8 mouse cellular contexts compared by ENCODE assay signal in genomic region chr7:67647277-67647676, GRCm38 (mm10). TPM values are rescaled to one million over a fixed set of nuclear protein-coding genes. Genes with fewer than 3 reads are reported as not detected.
DNase-seq lines count a peak whose midpoint lies in the region; ATAC-seq and TF ChIP-seq lines count a peak whose summit lies in the region.

Ttc23 (plus strand) TSS chr7:67647410.

- peak within 1 kb of the TSS; percentile 80 for H3K4me2 ChIP-seq in hindbrain, embryonic 16.5 days (ENCODE audit: low read length)

- TF ChIP-seq POLR2A in bone marrow, adult 2 months (IDR thresholded peaks at IDR 0.05; ENCODE audit: borderline replicate concordance, control insufficient read depth, low read depth, low read length), result no peak
- no peak for TF ChIP-seq POLR2A in cerebellum, adult 2 months (IDR thresholded peaks at IDR 0.05; ENCODE audit: borderline replicate concordance, insufficient read depth, low read length)

- ATAC-seq in hindbrain, embryonic 16.5 days, result no peak
- no peak for ATAC-seq in erythroid progenitor cell, adult 5-6 weeks (replicated peaks; ENCODE audit: low FRiP score, poor library complexity, severe bottlenecking)

- H3K27me3 ChIP-seq in hindbrain, embryonic 16.5 days (replicated peaks; ENCODE audit: control insufficient read depth, insufficient read depth, low read length), result no peaks in the 10 kb centered on the region
- no peaks in the 10 kb centered on the region for H3K27me3 ChIP-seq in cerebellum, adult 2 months (ENCODE audit: control insufficient read depth, insufficient read depth, low read length)

- peaks cover 1% of the 10 kb centered on the region; the same call in 1 of the 2 replicates for H3K4me1 ChIP-seq in bone marrow, adult 2 months (ENCODE audit: control insufficient read depth, insufficient read depth, low read length)
- peaks cover 19% of the 10 kb centered on the region for H3K4me1 ChIP-seq in hindbrain, embryonic 16.5 days (ENCODE audit: control insufficient read depth, insufficient read depth, low read depth, low read length)
- no peaks in the 10 kb centered on the region; the same call in 1 of the 2 replicates for H3K4me1 ChIP-seq in cerebellum, adult 2 months (ENCODE audit: control insufficient read depth, insufficient read depth, low read length)

- H3K27ac ChIP-seq in bone marrow, adult 2 months (ENCODE audit: control insufficient read depth, insufficient read depth, low read depth, low read length, poor library complexity), result no peak within 1 kb of the TSS
- peak within 1 kb of the TSS; percentile 88 for H3K27ac ChIP-seq in hindbrain, embryonic 16.5 days (ENCODE audit: low read depth, low read length)
- H3K27ac ChIP-seq in cerebellum, adult 2 months (ENCODE audit: insufficient read depth, low read length), result no peak within 1 kb of the TSS

- peak; percentile 72 for DNase-seq in Muller cell, postnatal 12 days (ENCODE audit: inconsistent ontology term)
- DNase-seq in gastrocnemius, adult 8-10 months (ENCODE audit: low spot score in 2 of 2), result no peak
- DNase-seq in lung, postnatal 36 days, result peak; percentile 67
- DNase-seq in cerebellum, adult 2 months, result no peak
- no peak for DNase-seq in layer of hippocampus, adult 18-20 months (ENCODE audit: low spot score in 2 of 2)

- H3K9me3 ChIP-seq in hindbrain, embryonic 16.5 days (ENCODE audit: control insufficient read depth, low read length), result no peaks in the 10 kb centered on the region

- no peak within 1 kb of the TSS for H3K4me3 ChIP-seq in bone marrow, adult 2 months (replicated peaks; ENCODE audit: control insufficient read depth, low read depth, low read length)
- H3K4me3 ChIP-seq in hindbrain, embryonic 16.5 days (ENCODE audit: low read length), result peak within 1 kb of the TSS; percentile 94
- no peak within 1 kb of the TSS for H3K4me3 ChIP-seq in cerebellum, adult 2 months (replicated peaks; ENCODE audit: insufficient read depth, low read depth, low read length)

- WGBS in bone marrow, adult 2 months, result 85% methylated on average over 5 of the region's 5 CpGs
- WGBS in hindbrain, embryonic 16.5 days, result under 1% methylated on average over 5 of the region's 5 CpGs
- 8% methylated on average over 5 of the region's 5 CpGs for WGBS in cerebellum, adult 2 months

- H3K36me3 ChIP-seq in hindbrain, embryonic 16.5 days (ENCODE audit: control insufficient read depth, insufficient read depth, low read length), result no peaks in the 10 kb centered on the region

- H3K9ac ChIP-seq in hindbrain, embryonic 16.5 days (ENCODE audit: low read depth, low read length), result peak within 1 kb of the TSS; percentile 69

- TF ChIP-seq CTCF in bone marrow, adult 2 months (IDR thresholded peaks at IDR 0.05; ENCODE audit: control insufficient read depth, insufficient read depth, low read length), result no peak
- TF ChIP-seq CTCF in cerebellum, adult 2 months (IDR thresholded peaks at IDR 0.05; ENCODE audit: borderline replicate concordance, insufficient read depth, low read depth, low read length), result no peak

RNA-seq across cellular contexts. Expression of gene Ttc23, which starts in this region (rescaled TPM):
- 3.5 and 13.0 TPM in 2 replicates for polyA plus RNA-seq in bone marrow, adult 2 months (2011; ENCODE audit: insufficient read depth, insufficient read length, low replicate concordance, missing spikeins)
- 10 to 100 TPM; 17.8 to 24.1 (median 22.1) TPM for total RNA-seq in gastrocnemius, adult 8-10 months (2022)
- 7.6 and 9.9 TPM in 2 replicates for polyA plus RNA-seq in hindbrain, embryonic 16.5 days (2015; fragmentation: Nextera tagmentation; extraction: Ambion mirVana)
- polyA plus RNA-seq in cerebellum, adult 2 months (2012; rRNA removed), result 5.2 and 5.3 TPM in 2 replicates
- 1 to 10 TPM; 5.2 to 6.6 TPM for total RNA-seq in layer of hippocampus, adult 18-20 months (2021)
- 14.1 TPM in 1 of 2 replicates, not detected in the other for total RNA-seq in erythroid progenitor cell, adult 5-6 weeks (2015; ENCODE audit: low replicate concordance)
- 0.77 TPM in 1 of 2 replicates, not detected in the other for total RNA-seq in erythroid progenitor cell, adult 5-6 weeks (2017; ENCODE audit: low replicate concordance)

Comparison
In these comparisons a context has a peak if more than half of its experiments do, and no peak if none do; other contexts are left out.
1. DNase-seq: peak in Muller cell, postnatal 12 days (single experiment) and lung, postnatal 36 days (single experiment); none in gastrocnemius, adult 8-10 months (0 of 2), cerebellum, adult 2 months (0 of 2) and layer of hippocampus, adult 18-20 months (0 of 2).